Mouse (Mus musculus) CD4-positive, CD25-positive, alpha-beta regulatory T cell, adult 2 months (primary cell): ENCODE measurements around the gene Map4k5.

Experiments
- DNase-seq: peaks from one replicate; pipeline ENCODE4 v3.0.0-alpha.2; 2012; ENCODE audit warnings: low read depth, low spot score

The Map4k5 gene

GRCm38 (mm10) chr12:69756015-69756414 lies 137.0 kb downstream of the Map4k5 start:
- DNase-seq, result no peak

- DNase-seq, result no peak
Observed at GRCm38 (mm10) chr12:69753936-69754335, 139.1 kb downstream of the Map4k5 start.
